Mouse (Mus musculus) hindbrain, embryonic 16.5 days (tissue): ENCODE measurements around the gene Rgs14. TPM values are rescaled to one million over a fixed set of nuclear protein-coding genes. Genes with fewer than 3 reads are reported as not detected.

Source experiments
- ATAC-seq: fragments of 200-750 bp; cut with Nextera tagmentation; 2 replicates; pipeline ENCODE4 v1.8.0; 2017; ENCODE audit warnings: moderate TSS enrichment, moderate library complexity
- H3K27ac ChIP-seq: fragments of 300-500 bp; sonication (generic); 2 replicates; pipeline ENCODE4 v1.5.1; 2014; ENCODE audit warnings: low read depth, mild to moderate bottlenecking, control low read depth, low read length, moderate library complexity
- H3K27me3 ChIP-seq: fragments of 300-500 bp; sonication (generic); replicated peaks from 2 replicates; pipeline ENCODE4 v1.6.1; 2014; ENCODE audit warnings: low read length; ENCODE audit not compliant: control insufficient read depth, insufficient read depth
- H3K36me3 ChIP-seq: fragments of 300-500 bp; sonication (generic); 2 replicates; pipeline ENCODE4 v1.6.1; 2014; ENCODE audit warnings: mild to moderate bottlenecking, low read length, moderate library complexity, mixed read lengths; ENCODE audit not compliant: control insufficient read depth, insufficient read depth
- H3K4me1 ChIP-seq: fragments of 300-500 bp; sonication (generic); 2 replicates; pipeline ENCODE4 v1.6.1; 2014; ENCODE audit warnings: low read depth, low read length; ENCODE audit not compliant: control insufficient read depth, insufficient read depth
- H3K4me2 ChIP-seq: fragments of 300-500 bp; sonication (generic); 2 replicates; pipeline ENCODE4 v1.6.1; 2014; ENCODE audit warnings: mild to moderate bottlenecking, low read length, control low read depth, moderate library complexity
- H3K4me3 ChIP-seq: fragments of 300-500 bp; sonication (generic); 2 replicates; pipeline ENCODE4 v1.5.1; 2014; ENCODE audit warnings: mild to moderate bottlenecking, low read length, control low read depth, moderate library complexity
- H3K9ac ChIP-seq: fragments of 300-500 bp; sonication (generic); 2 replicates; pipeline ENCODE4 v1.6.1; 2014; ENCODE audit warnings: low read depth, mild to moderate bottlenecking, control low read depth, low read length, moderate library complexity
- H3K9me3 ChIP-seq: fragments of 300-500 bp; sonication (generic); 2 replicates; pipeline ENCODE4 v1.6.1; 2014; ENCODE audit warnings: mild to moderate bottlenecking, low read length, moderate library complexity; ENCODE audit not compliant: control insufficient read depth
- WGBS: fragments of 180-500 bp; shearing (Covaris S2); extraction: QIAGEN DNeasy Blood & Tissue Kit; methylation state at CpG from one replicate; pipeline ENCODE4 v1.1.7; 2014; 5-methylcytosine and 5-hydroxymethylcytosine counted together
- polyA plus RNA-seq: library from polyadenylated mRNA; unstranded; fragments of >200 nt; fragmentation: Nextera tagmentation; extraction: Ambion mirVana; gene quantifications from 2 replicates; pipeline ENCODE4 v1.2.1, GENCODE M21; 2015

Gene Rgs14
- polyA plus RNA-seq, 1 experiment from 2014 or later: 0.44 TPM

DNA sequence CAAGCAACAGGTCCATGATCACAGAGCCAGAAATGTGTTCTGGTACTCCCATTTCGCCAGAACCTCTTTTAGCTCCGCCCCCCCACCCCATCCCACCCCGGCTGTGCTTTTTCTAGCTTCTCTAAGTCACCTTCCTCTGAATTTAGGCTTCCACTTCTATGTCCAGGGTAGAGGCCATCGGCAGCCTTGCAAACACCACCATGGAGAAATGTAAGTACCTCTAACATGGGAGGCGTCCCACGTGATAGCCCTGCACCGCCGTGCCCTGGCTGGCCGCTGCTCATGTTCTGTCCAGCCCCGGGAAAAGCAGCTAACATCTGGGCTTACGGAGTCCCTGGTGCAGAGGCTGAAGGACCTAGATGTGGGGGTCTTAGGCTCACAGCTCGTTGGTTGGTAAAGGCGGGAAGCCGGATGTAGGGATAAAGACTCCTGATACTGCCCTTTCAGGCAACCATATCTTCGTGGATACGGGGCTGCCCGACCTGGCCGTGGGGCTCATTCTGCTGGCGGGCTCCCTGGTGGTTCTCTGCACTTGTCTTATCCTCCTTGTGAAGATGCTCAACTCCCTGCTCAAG lies 39.1 kb downstream of the Rgs14 start:
- no peak overlapping the region for H3K27ac ChIP-seq
- H3K9ac ChIP-seq: no peak overlapping the region
- H3K36me3 ChIP-seq: no peaks in the 10 kb centered on the region
- no peaks in the 10 kb centered on the region for H3K9me3 ChIP-seq
- ATAC-seq: no peak
- H3K4me1 ChIP-seq: peaks cover 9% of the 10 kb centered on the region
- H3K4me3 ChIP-seq: no peak overlapping the region
- 87% methylated on average over 19 of the region's 19 CpGs for WGBS
- H3K4me2 ChIP-seq: no peak overlapping the region
- H3K27me3 ChIP-seq: no peaks in the 10 kb centered on the region; the same call in 1 of the 2 replicates

DNA sequence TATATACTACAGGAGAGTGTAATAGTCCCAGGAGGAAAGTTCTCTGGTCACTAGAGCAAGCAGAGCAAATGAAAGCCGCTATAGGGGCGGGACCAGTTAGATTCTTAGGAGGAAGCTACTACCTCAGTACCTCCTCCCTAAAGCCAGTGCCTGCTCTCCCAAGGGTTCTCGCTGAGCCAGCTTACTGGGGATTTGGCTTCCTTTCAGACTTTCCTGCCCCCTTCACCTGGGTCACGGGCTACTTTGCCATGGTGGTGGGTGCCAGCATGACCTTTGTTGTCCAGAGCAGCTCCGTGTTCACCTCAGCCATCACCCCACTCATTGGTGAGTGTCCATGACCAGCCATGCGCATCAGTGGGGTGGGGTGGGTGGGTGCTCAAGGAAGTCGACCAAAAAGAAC lies 42.3 kb downstream of the Rgs14 start:
- no peak overlapping the region for H3K27ac ChIP-seq
- no peak overlapping the region for H3K4me2 ChIP-seq
- WGBS: 82% methylated on average over 7 of the region's 7 CpGs
- no peak overlapping the region for H3K9ac ChIP-seq
- no peaks in the 10 kb centered on the region for H3K36me3 ChIP-seq
- H3K27me3 ChIP-seq: no peaks in the 10 kb centered on the region; the same call in 1 of the 2 replicates
- H3K4me1 ChIP-seq: 0 out of 2 replicates have a peak, but pooled peaks cover 2% of the 10 kb centered on the region
- H3K9me3 ChIP-seq: no peaks in the 10 kb centered on the region
- ATAC-seq: no peak
- no peak overlapping the region for H3K4me3 ChIP-seq

DNA sequence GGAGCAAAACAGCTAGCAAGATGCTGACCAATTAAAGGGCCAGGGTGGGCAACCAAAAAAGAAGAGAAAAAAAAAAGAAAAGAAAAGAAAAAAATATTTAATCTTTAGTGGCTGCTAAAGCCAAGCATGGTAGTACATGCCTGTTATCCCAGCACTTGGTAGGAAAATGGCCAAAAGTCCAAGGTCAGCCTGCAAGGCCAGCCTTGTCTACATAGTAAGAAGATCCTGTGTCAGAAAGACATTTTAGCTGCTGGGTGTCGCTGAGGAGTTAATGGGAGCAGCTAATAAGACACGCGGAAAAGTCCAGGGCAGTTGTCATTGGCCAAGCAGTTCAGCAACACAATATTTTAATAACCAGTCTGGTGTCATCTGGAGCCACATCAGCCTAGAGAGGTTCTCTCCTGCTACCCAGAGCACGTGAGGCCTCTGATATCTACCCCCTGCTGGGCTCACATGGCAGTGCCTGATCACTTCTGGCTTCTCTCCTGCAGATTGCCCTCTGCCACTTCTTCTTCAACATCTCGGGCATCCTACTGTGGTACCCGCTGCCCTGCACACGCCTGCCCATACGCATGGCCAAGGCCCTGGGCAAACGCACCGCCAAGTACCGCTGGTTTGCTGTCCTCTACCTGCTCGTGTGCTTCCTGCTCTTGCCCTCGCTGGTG lies 43.2 kb downstream of the Rgs14 start:
- H3K27me3 ChIP-seq: peaks cover 2% of the 10 kb centered on the region; the same call in 1 of the 2 replicates
- H3K9ac ChIP-seq: no peak overlapping the region
- no peak overlapping the region for H3K4me3 ChIP-seq
- no peak for ATAC-seq
- H3K4me1 ChIP-seq: 0 out of 2 replicates have a peak, but pooled peaks cover 2% of the 10 kb centered on the region
- H3K27ac ChIP-seq: no peak overlapping the region
- 76% methylated on average over 13 of the region's 13 CpGs for WGBS
- no peak overlapping the region for H3K4me2 ChIP-seq
- no peaks in the 10 kb centered on the region for H3K36me3 ChIP-seq
- no peaks in the 10 kb centered on the region for H3K9me3 ChIP-seq

DNA sequence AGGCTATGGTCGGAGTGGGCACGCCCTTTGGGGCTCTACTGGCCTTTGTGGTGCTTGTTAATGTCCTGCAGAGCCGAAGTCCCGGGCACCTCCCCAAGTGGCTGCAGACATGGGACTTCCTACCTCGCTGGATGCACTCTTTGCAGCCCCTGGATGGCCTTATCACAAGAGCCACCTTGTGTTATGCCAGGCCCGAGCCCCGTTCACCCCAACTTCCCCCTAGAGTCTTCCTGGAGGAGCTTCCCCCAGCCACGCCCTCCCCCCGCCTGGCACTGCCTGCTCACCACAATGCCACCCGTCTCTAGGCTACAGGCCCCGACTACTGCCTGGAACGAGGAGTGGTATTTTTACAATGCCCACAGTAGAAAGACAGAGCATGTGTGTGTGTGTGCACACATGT lies 43.8 kb downstream of the Rgs14 start:
- ATAC-seq: no peak
- WGBS: 78% methylated on average over 12 of the region's 12 CpGs

DNA sequence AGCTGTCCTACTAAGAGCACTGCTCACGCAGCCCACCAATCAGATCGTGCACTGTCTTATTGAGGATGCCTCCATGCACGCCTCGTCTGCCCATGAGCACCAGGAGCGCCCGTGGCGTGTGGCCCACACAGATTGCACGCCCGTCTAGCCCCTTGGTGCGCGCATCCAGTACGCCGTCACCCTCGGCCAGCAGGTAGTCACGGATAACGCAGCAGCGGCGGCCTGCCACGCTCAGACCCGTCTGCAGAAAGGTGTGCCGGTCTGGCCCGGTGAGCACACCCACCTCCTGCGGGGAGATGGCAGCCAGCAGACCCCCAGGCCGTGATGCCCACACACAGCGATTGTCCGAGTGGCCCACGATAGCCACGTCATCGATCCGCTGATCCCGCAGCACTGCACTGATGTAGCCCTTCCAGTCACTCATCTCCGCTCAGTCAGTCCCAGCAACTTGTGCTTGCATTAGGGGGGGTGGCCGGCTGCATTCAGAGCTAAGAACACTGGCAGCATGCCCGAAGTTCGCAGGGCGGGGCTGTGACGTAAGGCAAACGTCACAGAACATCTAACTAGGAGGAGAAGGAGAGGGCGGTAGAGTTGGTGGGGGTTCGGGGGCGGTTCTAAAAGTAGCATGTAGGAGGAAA lies 45.3 kb downstream of the Rgs14 start, which contains the start of gene Pfn3:
Gene Pfn3 (minus strand): TSS at position 490 of the 638 bp plus-strand sequence.
- Histone ChIP-seq H3K9ac (peak within 1 kb of the TSS; percentile 70), H3K4me3 (peak within 1 kb of the TSS; percentile 43), H3K4me2 (peak within 1 kb of the TSS; percentile 60), H3K9me3 (no peaks in the 10 kb centered on the region), H3K27me3 (peaks cover 11% of the 10 kb centered on the region), H3K27ac (no peak within 1 kb of the TSS; the same call in 1 of the 2 replicates), H3K4me1 (0 out of 2 replicates have a peak, but pooled peaks cover 5% of the 10 kb centered on the region), H3K36me3 (no peaks in the 10 kb centered on the region)
- WGBS: 8% methylated on average over 41 of the region's 41 CpGs
- ATAC-seq: peak; percentile 73

More for the DNA sequence above, 43.8 kb downstream of the Rgs14 start:
- Histone ChIP-seq H3K27me3 (peaks cover 2% of the 10 kb centered on the region; the same call in 1 of the 2 replicates), H3K9me3 (no peaks in the 10 kb centered on the region), H3K4me1 (0 out of 2 replicates have a peak, but pooled peaks cover 4% of the 10 kb centered on the region), H3K4me2 (no peak overlapping the region), H3K9ac (no peak overlapping the region), H3K4me3 (no peak overlapping the region), H3K27ac (no peak overlapping the region), H3K36me3 (no peaks in the 10 kb centered on the region)

DNA sequence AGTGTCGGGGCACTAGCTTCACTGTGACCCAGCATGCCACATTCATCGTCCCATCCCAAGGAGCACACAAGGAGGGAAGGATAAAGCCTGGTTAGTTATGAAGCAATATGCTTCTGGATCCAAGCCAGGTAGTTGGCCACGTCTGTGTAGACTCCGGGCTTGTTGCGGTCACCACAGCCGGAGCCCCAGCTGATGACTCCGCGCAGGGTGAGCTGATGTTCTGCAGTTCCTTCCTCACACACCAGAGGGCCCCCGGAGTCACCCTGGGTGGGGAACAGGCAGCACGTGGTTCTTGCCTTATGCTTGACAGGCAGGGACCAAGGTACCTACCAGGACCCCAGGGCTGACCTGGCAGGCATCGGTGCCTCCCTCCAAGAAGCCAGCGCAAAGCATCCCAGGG lies 48.5 kb downstream of the Rgs14 start:
- 8% methylated on average over 12 of the region's 12 CpGs for WGBS
- Histone ChIP-seq H3K9ac (peak overlapping the region; percentile 46; the same call in 1 of the 2 replicates), H3K4me3 (peak overlapping the region; percentile 27; the same call in 1 of the 2 replicates), H3K4me2 (peak overlapping the region; percentile 50), H3K4me1 (peaks cover 13% of the 10 kb centered on the region), H3K9me3 (no peaks in the 10 kb centered on the region), H3K27me3 (peaks cover 30% of the 10 kb centered on the region), H3K36me3 (no peaks in the 10 kb centered on the region), H3K27ac (no peak overlapping the region)
- ATAC-seq: peak; percentile 55; the same call in 1 of the 2 replicates

DNA sequence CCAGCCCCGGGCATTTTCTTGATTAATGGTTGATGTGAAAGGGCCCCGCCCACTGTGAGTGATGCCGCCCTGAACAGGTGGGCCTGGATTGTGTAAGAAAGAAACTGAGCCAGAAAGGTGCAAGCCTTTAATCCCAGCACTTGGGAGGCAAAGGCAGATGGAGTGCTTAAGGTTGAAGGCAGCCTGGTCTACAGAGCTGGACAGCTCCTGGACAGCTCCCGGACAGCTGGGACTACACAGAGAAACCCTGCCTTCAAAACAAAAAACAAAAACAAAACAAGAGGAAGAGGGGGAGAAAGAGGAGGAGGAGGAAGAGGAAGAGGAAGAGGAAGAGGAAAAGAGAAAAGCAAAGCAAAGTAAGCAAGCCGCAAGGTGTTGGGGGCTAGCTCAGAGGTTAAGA lies 49.6 kb downstream of the Rgs14 start:
- H3K4me1 ChIP-seq: peaks cover 13% of the 10 kb centered on the region
- H3K9me3 ChIP-seq: no peaks in the 10 kb centered on the region
- no peak overlapping the region for H3K27ac ChIP-seq
- no peak for ATAC-seq
- H3K36me3 ChIP-seq: no peaks in the 10 kb centered on the region
- H3K9ac ChIP-seq: no peak overlapping the region
- H3K27me3 ChIP-seq: peaks cover 30% of the 10 kb centered on the region
- no peak overlapping the region for H3K4me3 ChIP-seq
- 90% methylated on average over 5 of the region's 5 CpGs for WGBS
- no peak overlapping the region for H3K4me2 ChIP-seq

DNA sequence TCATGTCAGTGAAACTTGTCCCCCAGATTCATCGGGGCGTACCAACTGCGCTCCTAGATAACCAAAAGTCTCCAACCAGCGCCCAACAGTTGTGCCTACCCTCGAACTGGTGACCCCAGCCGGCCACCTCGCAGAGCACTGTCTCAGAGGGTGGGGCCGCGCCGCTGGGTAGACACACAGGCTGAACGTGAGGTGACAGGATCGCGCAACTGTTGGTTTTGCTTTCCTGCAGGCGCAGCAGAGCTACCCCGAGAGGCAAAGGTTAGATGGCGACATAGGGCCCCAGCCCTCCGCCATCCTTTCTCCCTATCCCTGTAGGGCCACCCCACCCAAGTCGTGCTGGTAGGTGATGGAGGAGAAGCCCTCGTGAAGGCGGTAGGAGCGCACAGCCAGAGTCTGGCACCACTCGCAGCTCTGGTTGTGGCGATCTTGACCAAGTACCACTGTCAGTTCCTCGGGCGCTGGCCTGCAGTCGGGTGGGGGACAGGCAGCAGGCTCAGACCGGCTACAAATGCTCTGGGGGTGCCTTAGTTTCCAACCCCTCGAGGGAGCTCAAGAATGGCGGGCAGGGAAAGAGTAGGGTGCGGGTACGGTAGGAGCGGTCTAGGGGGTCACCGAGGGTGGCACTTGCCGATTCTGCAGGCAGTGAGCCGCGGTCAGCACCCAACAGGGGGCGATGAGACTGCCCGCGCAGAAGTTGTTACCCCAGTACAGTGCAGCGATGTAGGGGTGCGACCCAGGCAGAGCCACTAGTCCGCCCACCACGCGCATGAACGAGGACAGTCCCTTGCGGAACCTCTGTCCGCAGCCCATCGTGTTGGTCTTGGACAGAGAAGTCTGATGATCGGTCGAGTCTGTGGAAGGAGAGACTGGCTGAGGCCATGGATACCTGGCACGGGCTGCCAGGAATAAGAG lies 50.7 kb downstream of the Rgs14 start:
- Histone ChIP-seq H3K4me2 (no peak overlapping the region; the same call in 1 of the 2 replicates), H3K27me3 (peaks cover 30% of the 10 kb centered on the region), H3K9me3 (no peaks in the 10 kb centered on the region), H3K27ac (no peak overlapping the region), H3K4me3 (peak overlapping the region; percentile 27), H3K9ac (no peak overlapping the region; the same call in 1 of the 2 replicates), H3K36me3 (no peaks in the 10 kb centered on the region), H3K4me1 (peaks cover 11% of the 10 kb centered on the region)
- 33% methylated on average over 51 of the region's 51 CpGs for WGBS
- ATAC-seq: peak; percentile 22; the same call in 1 of the 2 replicates
